Comparison of ENCODE assay signal across 15 mouse cellular contexts in the genomic region with DNA sequence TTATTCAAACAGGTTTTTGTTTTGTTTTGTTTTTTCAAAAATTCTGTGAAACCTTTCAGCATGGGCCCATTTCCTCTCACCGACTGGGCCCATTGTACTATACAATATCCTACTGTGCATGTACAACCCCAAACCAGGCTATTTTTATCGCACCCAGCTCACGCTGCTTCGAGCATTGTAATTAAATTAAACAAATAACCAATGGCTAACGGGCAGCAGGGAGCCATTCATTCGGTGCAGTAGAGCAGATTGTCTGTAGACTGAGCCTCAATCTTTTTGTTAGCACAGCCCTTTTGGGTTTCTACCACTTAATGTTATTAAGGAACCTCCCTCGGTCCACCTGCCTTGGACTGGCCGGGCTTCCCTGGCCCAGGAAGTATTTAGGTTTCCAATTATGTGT. TPM values are rescaled to one million over a fixed set of nuclear protein-coding genes. Genes with fewer than 3 reads are reported as not detected.
DNase-seq lines count a peak whose midpoint lies in the region; ATAC-seq lines count a peak whose summit lies in the region.
"Had no signal": no experiment of that assay in that cellular context is flagged by ENCODE, and none has a peak within 500 bp of the region (broad histone marks: within the 10 kb centered on the region; RNA-seq: fewer than 3 reads in every experiment).

No protein-coding gene starts in this region.

- H3K27ac ChIP-seq in neural tube, embryonic 11.5 days (ENCODE audit: low read depth, low read length), result 0 out of 2 replicates have a peak overlapping the region, but pooled peaks have one; percentile 3
- no peak overlapping the region for H3K27ac ChIP-seq in forebrain, embryonic 14.5 days (ENCODE audit: low read depth, low read length)
- peak overlapping the region; percentile 54 for H3K27ac ChIP-seq in midbrain, embryonic 12.5 days (replicated peaks)
- H3K27ac ChIP-seq: gastrocnemius, adult 2 months; heart, embryonic 13.5 days had no signal

- no peaks in the 10 kb centered on the region; the same call in 1 of the 2 replicates for H3K4me1 ChIP-seq in neural tube, embryonic 11.5 days (ENCODE audit: control insufficient read depth, insufficient read depth, low read length)
- H3K4me1 ChIP-seq in forebrain, embryonic 14.5 days (ENCODE audit: control insufficient read depth, insufficient read depth, low read length), result peaks cover 11% of the 10 kb centered on the region
- H3K4me1 ChIP-seq in midbrain, embryonic 12.5 days, result peaks cover 26% of the 10 kb centered on the region
- H3K4me1 ChIP-seq: heart, embryonic 13.5 days had no signal

- H3K27me3 ChIP-seq in neural tube, embryonic 11.5 days (ENCODE audit: control insufficient read depth, insufficient read depth, low read length), result no peaks in the 10 kb centered on the region
- 0 out of 2 replicates have a peak, but pooled peaks cover 2% of the 10 kb centered on the region for H3K27me3 ChIP-seq in forebrain, embryonic 14.5 days (replicated peaks; ENCODE audit: control insufficient read depth, insufficient read depth, low read length)
- H3K27me3 ChIP-seq in midbrain, embryonic 12.5 days, result peaks cover 30% of the 10 kb centered on the region

- no peak overlapping the region for H3K9ac ChIP-seq in neural tube, embryonic 11.5 days (ENCODE audit: low read length)
- no peak overlapping the region for H3K9ac ChIP-seq in forebrain, embryonic 14.5 days (ENCODE audit: low read length)
- no peak overlapping the region for H3K9ac ChIP-seq in midbrain, embryonic 12.5 days (replicated peaks)
- H3K9ac ChIP-seq: heart, embryonic 13.5 days had no signal

- peak; percentile 28 for DNase-seq in neural tube, embryonic 11.5 days (ENCODE audit: low spot score)
- DNase-seq in neural tube, embryonic 10.5 days (ENCODE audit: extremely low spot score, low spot score), result no peak
- DNase-seq in forebrain, embryonic 14.5 days (ENCODE audit: low spot score), result peak; percentile 65
- DNase-seq in layer of hippocampus, postnatal 36 days, result no peak
- no peak for DNase-seq in lung, postnatal 4 days
- DNase-seq in natural killer cell, adult 2 months (ENCODE audit: low spot score in 2 of 2), result no peak
- DNase-seq: cerebellum, adult 8-10 months; gastrocnemius, adult 2 months; lung, postnatal 10 days had no signal

- 37% methylated on average over 8 of the region's 8 CpGs for WGBS in neural tube, embryonic 11.5 days
- 1% methylated on average over 8 of the region's 8 CpGs for WGBS in forebrain, embryonic 14.5 days
- 5% methylated on average over 8 of the region's 8 CpGs for WGBS in midbrain, embryonic 12.5 days

- H3K4me2 ChIP-seq in neural tube, embryonic 11.5 days (ENCODE audit: low read depth), result no peak overlapping the region
- peak overlapping the region; percentile 28 for H3K4me2 ChIP-seq in forebrain, embryonic 14.5 days (ENCODE audit: low read length)
- peak overlapping the region; percentile 35 for H3K4me2 ChIP-seq in midbrain, embryonic 12.5 days (replicated peaks)
- H3K4me2 ChIP-seq: heart, embryonic 13.5 days; liver, embryonic 11.5 days had no signal

- peak; percentile 55 for ATAC-seq in neural tube, embryonic 11.5 days (ENCODE audit: insufficient read depth, low FRiP score, low TSS enrichment)
- ATAC-seq in forebrain, embryonic 14.5 days, result peak; percentile 68
- ATAC-seq in midbrain, embryonic 12.5 days (ENCODE audit: low FRiP score, low read depth), result peak; percentile 65
- ATAC-seq: inflammation-experienced regulatory T-cells, adult 6 months had no signal

- H3K36me3 ChIP-seq in neural tube, embryonic 11.5 days (ENCODE audit: control insufficient read depth, insufficient read depth, low read length), result no peaks in the 10 kb centered on the region
- no peaks in the 10 kb centered on the region for H3K36me3 ChIP-seq in forebrain, embryonic 14.5 days (ENCODE audit: control insufficient read depth, insufficient read depth, low read length)
- H3K36me3 ChIP-seq in midbrain, embryonic 12.5 days, result no peaks in the 10 kb centered on the region
- H3K36me3 ChIP-seq: heart, embryonic 13.5 days had no signal

- H3K9me3 ChIP-seq in neural tube, embryonic 11.5 days (ENCODE audit: control insufficient read depth, low read length), result no peaks in the 10 kb centered on the region
- no peaks in the 10 kb centered on the region for H3K9me3 ChIP-seq in forebrain, embryonic 14.5 days (replicated peaks; ENCODE audit: control insufficient read depth, low read length)
- no peaks in the 10 kb centered on the region for H3K9me3 ChIP-seq in midbrain, embryonic 12.5 days
- H3K9me3 ChIP-seq: heart, embryonic 13.5 days had no signal

- H3K4me3 ChIP-seq in neural tube, embryonic 11.5 days (ENCODE audit: low read depth, low read length), result no peak overlapping the region
- H3K4me3 ChIP-seq in forebrain, embryonic 14.5 days (ENCODE audit: low read depth, low read length), result no peak overlapping the region
- no peak overlapping the region for H3K4me3 ChIP-seq in midbrain, embryonic 12.5 days
- H3K4me3 ChIP-seq: gastrocnemius, adult 2 months; heart, embryonic 13.5 days had no signal

RNA-seq across cellular contexts. Expression of gene Phox2b, which starts 39.5 kb away (rescaled TPM):
- polyA plus RNA-seq in neural tube, embryonic 11.5 days (2014; fragmentation: Nextera tagmentation; extraction: Ambion mirVana), result 1.5 and 3.2 TPM in 2 replicates
- polyA plus RNA-seq in forebrain, embryonic 14.5 days (2014; fragmentation: Nextera tagmentation; extraction: Ambion mirVana), result not detected in 2 replicates
- 0.52 and 1.1 TPM in 2 replicates for polyA plus RNA-seq in midbrain, embryonic 12.5 days (2016; fragmentation: Nextera tagmentation; extraction: Ambion mirVana)
- total RNA-seq in layer of hippocampus, postnatal 36 days (2021), result not detected
- total RNA-seq: gastrocnemius, adult 2 months; left cerebral cortex, postnatal 10 days had no signal
- polyA plus RNA-seq: thymus, postnatal 0 days had no signal

Comparison
In these comparisons a context has a peak if more than half of its experiments do, and no peak if none do; other contexts are left out.
1. DNase-seq: peak in neural tube, embryonic 11.5 days (single experiment) and forebrain, embryonic 14.5 days (single experiment); none in neural tube, embryonic 10.5 days (single experiment), layer of hippocampus, postnatal 36 days (0 of 2), lung, postnatal 4 days (0 of 2) and natural killer cell, adult 2 months (0 of 2).
2. Peak in every context shown above with its lines, with median percentiles within 50 percentile points of each other: ATAC-seq.